Mouse (Mus musculus): Measurements from ENCODE around the gene Crtam.

DNA sequence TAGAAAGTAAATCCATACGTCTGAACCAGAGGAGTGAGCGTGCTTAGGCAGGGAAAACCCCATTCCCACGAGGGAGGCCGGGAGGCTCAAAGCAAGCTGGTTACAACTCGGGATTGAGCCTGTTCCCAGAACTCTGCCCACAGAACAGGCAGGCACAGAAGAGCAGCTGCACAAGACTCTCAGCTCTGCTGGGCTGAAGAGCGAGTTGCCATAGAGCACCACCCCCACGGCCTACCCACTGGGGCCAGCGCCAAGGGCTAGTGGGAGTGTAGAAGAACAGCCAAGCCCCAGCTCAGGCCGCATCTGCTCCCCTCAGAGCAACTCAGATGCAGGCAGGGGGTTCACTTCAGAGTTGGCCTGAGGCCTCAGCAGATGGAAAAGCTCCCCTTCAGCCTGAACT, 49.7 kb upstream of the Crtam start:
- TF ChIP-seq CTCF (IDR thresholded peaks at IDR 0.05; ENCODE audit: low read depth) (no peak), EP300 (IDR thresholded peaks at IDR 0.05; ENCODE audit: low read depth) (no peak)

Measured in liver, postnatal 0 days (tissue).